Mouse (Mus musculus) myocyte (in vitro differentiated cells): ENCODE data around the gene H2-Eb2. TPM values are rescaled to one million over a fixed set of nuclear protein-coding genes. Genes with fewer than 3 reads are reported as not detected.

ENCODE experiments used
- H3K27me3 ChIP-seq: one replicate; pipeline ENCODE4 v1.6.1; 2011; ENCODE audit not compliant: control insufficient read depth, insufficient read depth, insufficient read length
- H3K36me3 ChIP-seq: one replicate; pipeline ENCODE4 v1.6.1; 2011; ENCODE audit not compliant: control insufficient read depth, insufficient read depth
- H3K4me2 ChIP-seq: one replicate; pipeline ENCODE4 v1.6.1; 2011; ENCODE audit warnings: low read depth, control low read depth
- H3K4me3 ChIP-seq: one replicate; pipeline ENCODE4 v1.5.1; 2011; ENCODE audit warnings: mild to moderate bottlenecking, control low read depth, moderate library complexity
- H3K79me2 ChIP-seq: one replicate; pipeline ENCODE4 v1.6.1; 2011; ENCODE audit not compliant: control insufficient read depth, insufficient read depth
- H3ac ChIP-seq: one replicate; pipeline ENCODE4 v1.6.1; 2011; ENCODE audit not compliant: control insufficient read depth, insufficient read length
- CEBPB ChIP-seq: IDR thresholded peaks from 2 replicates; pipeline ENCODE4 v1.6.1; 2011; ENCODE audit warnings: mild to moderate bottlenecking, moderate library complexity; ENCODE audit not compliant: poor library complexity, insufficient read depth, severe bottlenecking
- E2F4 ChIP-seq: IDR thresholded peaks from one replicate; pipeline ENCODE4 v1.6.1; 2011; ENCODE audit warnings: mild to moderate bottlenecking, control low read depth, moderate library complexity; ENCODE audit not compliant: insufficient read depth
- MAX ChIP-seq: IDR thresholded peaks from one replicate; pipeline ENCODE4 v1.6.1; 2011; ENCODE audit warnings: low read depth, mild to moderate bottlenecking, control low read depth
- MYOD1 ChIP-seq, 3 experiments: IDR thresholded peaks; one replicate each; pipeline ENCODE4 v1.6.1; 2011; ENCODE audit warnings: control low read depth in 2 of 3, low read depth in 2 of 3, mild to moderate bottlenecking in 2 of 3, moderate library complexity in 1 of 3; ENCODE audit not compliant: insufficient read length in 2 of 3, control insufficient read depth in 1 of 3
- MYOG ChIP-seq, 3 experiments: IDR thresholded peaks; one replicate each; pipeline ENCODE4 v1.6.1; 2011; ENCODE audit warnings: control low read depth in 2 of 3, low read depth in 2 of 3, mild to moderate bottlenecking in 2 of 3; ENCODE audit not compliant: insufficient read length in 2 of 3, control insufficient read depth in 1 of 3, insufficient read depth in 1 of 3
- POLR2A ChIP-seq: IDR thresholded peaks from one replicate; pipeline ENCODE4 v1.6.1; 2011; ENCODE audit warnings: low read depth, mild to moderate bottlenecking, control low read depth, moderate library complexity; ENCODE audit not compliant: insufficient read length
- POLR2AphosphoS2 ChIP-seq: IDR thresholded peaks from one replicate; pipeline ENCODE4 v1.6.1; 2011; ENCODE audit warnings: low read depth, control low read depth; ENCODE audit not compliant: insufficient read length
- REST ChIP-seq: IDR thresholded peaks from one replicate; pipeline ENCODE4 v1.6.1; 2011; ENCODE audit warnings: mild to moderate bottlenecking, control low read depth, moderate library complexity; ENCODE audit not compliant: insufficient read depth, insufficient read length
- SRF ChIP-seq: IDR thresholded peaks from one replicate; pipeline ENCODE4 v1.6.1; 2011; ENCODE audit warnings: low read depth; ENCODE audit not compliant: control insufficient read depth, insufficient read length
- TCF12 ChIP-seq: IDR thresholded peaks from one replicate; pipeline ENCODE4 v1.6.1; 2011; ENCODE audit warnings: mild to moderate bottlenecking, control low read depth; ENCODE audit not compliant: poor library complexity, insufficient read depth, severe bottlenecking
- TCF3 ChIP-seq: IDR thresholded peaks from one replicate; pipeline ENCODE4 v1.6.1; 2011; ENCODE audit warnings: low read depth, control low read depth; ENCODE audit not compliant: insufficient read length
- USF1 ChIP-seq: IDR thresholded peaks from one replicate; pipeline ENCODE4 v1.6.1; 2011; ENCODE audit warnings: low read depth, mild to moderate bottlenecking, control low read depth, moderate library complexity
- polyA plus RNA-seq: library from polyadenylated mRNA; unstranded; fragments of >200 nt; fragmentation: generic; extraction: Trizol; gene quantifications from one replicate; pipeline ENCODE4 v1.2.1, GENCODE M21; 2012; ENCODE audit warnings: missing spikeins

Gene H2-Eb2
- not detected for polyA plus RNA-seq

DNA sequence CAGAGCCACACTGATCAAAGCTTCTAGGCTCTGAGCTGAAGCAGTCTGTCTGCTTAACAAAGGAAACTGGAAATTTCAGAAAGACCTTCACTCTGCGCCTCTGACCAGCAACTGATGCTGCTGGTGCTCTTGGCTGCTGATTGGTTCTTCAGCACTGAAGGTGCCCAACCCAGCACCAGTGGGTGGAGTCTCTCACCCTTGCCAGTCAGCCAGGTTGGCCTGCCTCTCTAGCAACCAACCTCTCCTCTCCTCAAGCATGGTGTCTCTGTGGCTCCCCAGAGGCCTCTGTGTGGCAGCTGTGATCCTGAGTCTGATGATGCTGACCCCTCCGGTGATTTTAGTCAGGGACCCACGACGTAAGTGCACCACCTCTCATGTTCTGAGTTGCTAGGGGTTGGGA lies at the start of gene H2-Eb2:
TSS of gene H2-Eb2 (plus strand) at position 230 of the 400 bp plus-strand sequence.
- H3K36me3 ChIP-seq: no peaks in the 10 kb centered on the region
- H3K79me2 ChIP-seq: no peaks in the 10 kb centered on the region
- H3K4me2 ChIP-seq: no peak within 1 kb of the TSS
- H3K4me3 ChIP-seq: no peak within 1 kb of the TSS
- no peak within 1 kb of the TSS for H3ac ChIP-seq
- no peaks in the 10 kb centered on the region for H3K27me3 ChIP-seq
- no peak for TF ChIP-seq REST

- Histone ChIP-seq H3K79me2 (no peaks in the 10 kb centered on the region), H3K4me3 (no peak overlapping the region), H3K4me2 (no peak overlapping the region), H3K36me3 (no peaks in the 10 kb centered on the region), H3ac (no peak overlapping the region), H3K27me3 (no peaks in the 10 kb centered on the region)
- TF ChIP-seq SRF (no peak), USF1 (no peak), E2F4 (no peak), MAX (no peak), TCF3 (no peak), POLR2A (no peak), CEBPB (no peak), REST (no peak), MYOD1 (IDR thresholded peaks at IDR 0.05; ENCODE audit: control insufficient read depth in 1 of 3, insufficient read length in 2 of 3, low read depth in 2 of 3) (no peak)
Observed at GRCm38 (mm10) chr17:34280499-34281038, 44.9 kb upstream of the H2-Eb2 start.

GRCm38 (mm10) chr17:34281836-34282235 lies 43.6 kb upstream of the H2-Eb2 start:
- no peaks in the 10 kb centered on the region for H3K36me3 ChIP-seq
- H3K79me2 ChIP-seq: no peaks in the 10 kb centered on the region
- H3ac ChIP-seq: no peak overlapping the region
- no peak for TF ChIP-seq MYOG (IDR thresholded peaks at IDR 0.05; ENCODE audit: control insufficient read depth in 1 of 3, insufficient read depth in 1 of 3, insufficient read length in 2 of 3, low read depth in 2 of 3)
- TF ChIP-seq MAX: no peak
- TF ChIP-seq USF1: no peak
- TF ChIP-seq TCF3: no peak
- TF ChIP-seq E2F4: no peak
- no peak for TF ChIP-seq REST
- no peak for TF ChIP-seq POLR2AphosphoS2
- no peak overlapping the region for H3K4me2 ChIP-seq
- no peak overlapping the region for H3K4me3 ChIP-seq
- H3K27me3 ChIP-seq: no peaks in the 10 kb centered on the region

GRCm38 (mm10) chr17:34285371-34285770 lies 40.1 kb upstream of the H2-Eb2 start:
- Histone ChIP-seq H3K79me2 (no peaks in the 10 kb centered on the region), H3ac (no peak overlapping the region), H3K4me2 (no peak overlapping the region), H3K27me3 (no peaks in the 10 kb centered on the region), H3K4me3 (no peak overlapping the region), H3K36me3 (no peaks in the 10 kb centered on the region)
- TF ChIP-seq E2F4: no peak
- no peak for TF ChIP-seq TCF12
- no peak for TF ChIP-seq CEBPB
- TF ChIP-seq POLR2AphosphoS2: no peak
- no peak for TF ChIP-seq POLR2A
- TF ChIP-seq SRF: no peak
- no peak for TF ChIP-seq USF1
- no peak for TF ChIP-seq MYOD1 (IDR thresholded peaks at IDR 0.05; ENCODE audit: control insufficient read depth in 1 of 3, insufficient read length in 2 of 3, low read depth in 2 of 3)
- no peak for TF ChIP-seq MYOG (IDR thresholded peaks at IDR 0.05; ENCODE audit: control insufficient read depth in 1 of 3, insufficient read depth in 1 of 3, insufficient read length in 2 of 3, low read depth in 2 of 3)
- no peak for TF ChIP-seq TCF3
- TF ChIP-seq REST: no peak
- no peak for TF ChIP-seq MAX

GRCm38 (mm10) chr17:34285848-34286247 lies 39.6 kb upstream of the H2-Eb2 start:
- Histone ChIP-seq H3ac (no peak overlapping the region), H3K4me2 (no peak overlapping the region), H3K27me3 (no peaks in the 10 kb centered on the region), H3K79me2 (no peaks in the 10 kb centered on the region), H3K36me3 (no peaks in the 10 kb centered on the region), H3K4me3 (no peak overlapping the region)
- TF ChIP-seq MYOD1 (IDR thresholded peaks at IDR 0.05; ENCODE audit: control insufficient read depth in 1 of 3, insufficient read length in 2 of 3, low read depth in 2 of 3) (no peak), REST (no peak), CEBPB (no peak), MYOG (IDR thresholded peaks at IDR 0.05; ENCODE audit: control insufficient read depth in 1 of 3, insufficient read depth in 1 of 3, insufficient read length in 2 of 3, low read depth in 2 of 3) (no peak), E2F4 (no peak), POLR2A (no peak), TCF3 (no peak), MAX (no peak), POLR2AphosphoS2 (no peak), SRF (no peak), USF1 (no peak), TCF12 (no peak)

GRCm38 (mm10) chr17:34286501-34286900 lies 39.0 kb upstream of the H2-Eb2 start:
- Histone ChIP-seq H3K27me3 (no peaks in the 10 kb centered on the region), H3K4me2 (no peak overlapping the region), H3K79me2 (no peaks in the 10 kb centered on the region), H3K4me3 (no peak overlapping the region), H3K36me3 (no peaks in the 10 kb centered on the region), H3ac (no peak overlapping the region)
- no peak for TF ChIP-seq E2F4
- no peak for TF ChIP-seq MYOD1 (IDR thresholded peaks at IDR 0.05; ENCODE audit: control insufficient read depth in 1 of 3, insufficient read length in 2 of 3, low read depth in 2 of 3)
- TF ChIP-seq USF1: no peak
- TF ChIP-seq POLR2A: no peak
- no peak for TF ChIP-seq REST
- TF ChIP-seq CEBPB: no peak
- no peak for TF ChIP-seq TCF3
- TF ChIP-seq SRF: no peak
- TF ChIP-seq TCF12: no peak
- no peak for TF ChIP-seq POLR2AphosphoS2
- no peak for TF ChIP-seq MYOG (IDR thresholded peaks at IDR 0.05; ENCODE audit: control insufficient read depth in 1 of 3, insufficient read depth in 1 of 3, insufficient read length in 2 of 3, low read depth in 2 of 3)
- no peak for TF ChIP-seq MAX
